Mouse (Mus musculus): ENCODE results near the gene Nfix.
"Not testable (repeated sequence)": the region's sequence is repeated elsewhere in the genome, so short reads cannot be mapped to it uniquely, and the experiment has no call there.

Nfix gene

GRCm38 (mm10) chr8:84700526-84700925 is 99.6 kb downstream of the Nfix start:
- peak in 1 of 2 experiments; percentile 70 for DNase-seq (ENCODE audit: low spot score in 2 of 2)

DNA sequence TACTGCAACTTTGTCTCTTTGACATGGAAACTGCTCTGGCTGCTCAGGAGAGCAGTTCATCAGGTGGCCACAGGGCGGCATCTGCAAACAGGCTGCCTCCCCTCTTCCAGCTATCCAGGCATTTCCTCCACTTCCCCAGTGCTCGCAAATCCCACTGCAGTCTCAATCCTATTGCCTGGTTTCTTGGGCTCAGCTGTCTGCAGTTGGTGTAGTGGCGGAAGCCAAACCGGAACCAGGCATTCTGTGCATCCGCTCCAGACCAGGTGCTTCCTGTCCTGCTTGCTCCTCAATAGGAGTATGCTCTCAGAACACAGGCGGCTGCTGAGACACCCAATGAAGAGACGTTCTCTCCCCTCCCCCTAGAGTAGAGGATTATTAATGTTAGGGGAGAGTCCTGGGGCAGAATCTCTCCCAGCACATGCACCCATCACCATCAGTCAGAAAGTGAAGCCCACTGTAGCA is 100.3 kb downstream of the Nfix start:
- peak; percentile 75 to 84 for DNase-seq (ENCODE audit: low spot score in 2 of 2)

DNA sequence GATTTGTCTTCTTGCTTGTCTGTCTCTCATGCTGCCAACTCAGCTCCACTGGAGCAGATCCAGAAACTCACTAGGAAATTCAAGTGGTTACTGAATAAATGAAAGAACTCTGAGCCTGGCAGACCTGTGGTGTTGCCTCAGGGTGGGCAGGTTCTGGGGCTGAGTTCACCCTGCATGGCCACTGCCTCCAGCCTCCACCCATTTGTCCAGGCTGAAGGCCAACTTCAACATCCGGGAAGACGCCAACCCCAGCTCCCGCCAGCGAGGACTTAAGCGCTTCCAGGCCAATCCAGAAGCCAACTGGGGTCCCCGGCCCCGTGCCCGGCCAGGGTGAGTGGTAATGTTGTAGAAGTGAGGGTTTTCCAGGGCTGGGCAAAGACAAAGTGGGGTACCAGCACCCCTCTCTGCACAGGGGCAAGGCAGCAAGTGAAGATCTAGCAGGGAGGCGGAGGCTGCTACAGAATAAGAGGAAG is 101.2 kb downstream of the Nfix start:
- DNase-seq (ENCODE audit: low spot score in 2 of 2) = peak in 1 of 2 experiments; percentile 76

- no peak for DNase-seq (ENCODE audit: low spot score in 2 of 2)
Measured at GRCm38 (mm10) chr8:84698288-84698687, 101.9 kb downstream of the Nfix start.

DNA sequence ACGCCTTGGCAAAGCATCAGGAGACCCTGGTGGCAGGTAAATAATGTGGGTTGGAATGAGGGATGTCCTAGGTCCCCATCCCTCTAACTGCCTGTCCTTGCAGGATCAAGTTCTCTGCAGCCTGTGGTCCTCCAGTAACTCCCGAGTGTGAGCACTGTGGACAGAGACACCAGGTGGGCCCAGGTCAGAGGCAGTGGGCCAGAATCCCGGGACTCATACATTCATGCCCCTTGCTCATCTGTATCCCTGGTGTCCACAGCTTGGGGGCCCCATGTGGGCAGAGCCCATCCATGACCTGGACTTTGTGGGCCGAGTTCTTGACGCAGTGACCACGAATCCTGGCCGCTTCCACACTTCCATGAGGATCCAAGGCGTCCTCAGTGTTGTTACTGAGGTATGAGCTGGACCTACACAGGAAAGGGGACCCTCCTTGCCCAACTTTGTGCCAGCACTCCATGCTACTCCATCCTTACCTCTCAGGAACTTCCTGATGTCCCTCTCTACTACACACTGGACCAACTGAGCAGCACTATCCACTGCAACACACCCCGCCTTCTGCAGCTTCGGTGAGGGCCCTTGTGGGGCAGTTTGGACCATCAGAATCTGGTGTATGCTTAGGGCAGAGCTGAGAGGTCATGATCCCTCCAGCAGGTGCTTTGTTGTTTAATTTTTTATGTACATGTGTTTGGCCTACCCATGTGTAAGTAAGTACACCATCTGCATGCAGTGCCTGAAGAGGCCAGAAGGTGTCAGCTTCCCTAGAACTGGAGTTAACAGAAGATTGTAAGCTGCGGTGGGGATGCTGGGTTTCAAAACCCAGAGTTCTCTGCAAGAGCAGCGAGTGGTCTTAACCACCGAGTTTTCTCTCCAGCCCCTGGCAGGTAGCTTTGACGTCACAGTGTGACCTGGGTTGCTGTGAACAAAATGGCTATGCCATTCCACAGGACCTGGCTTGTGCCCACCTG is 102.7 kb downstream of the Nfix start:
- DNase-seq (ENCODE audit: low spot score in 2 of 2) = peak; percentile 77 to 84

- no peak for DNase-seq (ENCODE audit: low spot score in 2 of 2)
Measured at GRCm38 (mm10) chr8:84695140-84695539, 105.0 kb downstream of the Nfix start.

GRCm38 (mm10) chr8:84693332-84693731 is 106.8 kb downstream of the Nfix start:
- no peak for DNase-seq (ENCODE audit: low spot score in 2 of 2)

- peak; percentile 89 to 92 for DNase-seq (ENCODE audit: low spot score in 2 of 2)
Measured at GRCm38 (mm10) chr8:84689091-84689915, 110.8 kb downstream of the Nfix start.

GRCm38 (mm10) chr8:84687705-84688100 is 112.4 kb downstream of the Nfix start, which contains the start of gene Nacc1:
Nacc1 (minus strand) TSS chr8:84687862.
- peak; percentile 90 to 93 for DNase-seq (ENCODE audit: low spot score in 2 of 2)

GRCm38 (mm10) chr8:84687003-84687704 is 113.0 kb downstream of the Nfix start:
- peak in 1 of 2 experiments; percentile 40 for DNase-seq (ENCODE audit: low spot score in 2 of 2)

DNA sequence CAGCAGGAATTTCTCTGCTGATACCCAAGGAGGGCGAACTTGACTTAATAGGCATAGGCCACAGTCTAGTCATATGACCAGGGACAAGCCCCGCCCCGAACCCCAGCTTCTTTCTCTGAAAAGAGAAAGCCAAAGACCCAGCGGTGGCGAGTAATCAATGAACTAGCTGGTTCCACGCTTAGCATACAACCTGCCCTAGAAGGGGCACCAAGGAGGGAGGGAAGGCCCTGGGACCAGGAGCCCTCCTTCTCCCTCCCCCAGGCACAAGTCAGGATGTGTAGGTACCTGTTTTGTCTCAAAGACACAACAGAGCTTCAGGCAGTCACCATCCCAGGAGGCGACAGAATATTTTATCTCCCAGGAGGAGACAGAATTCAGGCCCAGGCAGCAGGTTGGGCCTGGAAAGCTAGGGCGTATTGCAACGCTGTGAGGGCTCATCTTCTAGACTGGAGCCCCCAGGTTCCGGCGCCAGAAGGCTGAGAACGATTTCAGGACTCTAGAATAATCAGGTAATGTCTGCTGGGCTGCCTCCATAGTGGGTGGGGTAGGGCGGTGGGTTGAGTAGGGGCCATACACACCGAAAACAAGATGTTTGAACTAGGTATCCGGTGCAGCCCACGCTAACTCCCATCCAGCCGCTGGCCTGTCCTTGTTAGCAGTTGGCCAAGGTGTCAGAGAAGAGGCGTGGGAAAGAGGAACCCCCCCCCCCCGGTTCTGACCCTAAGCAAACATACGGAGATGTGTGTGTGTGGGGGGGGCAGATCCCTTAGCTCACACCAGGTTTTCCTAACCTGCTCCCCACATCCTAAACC is 113.7 kb downstream of the Nfix start, which contains the start of gene Trmt1:
Trmt1 (plus strand) TSS at position 117 of the 812 bp plus-strand sequence.
- DNase-seq (ENCODE audit: low spot score in 2 of 2) = peak; percentile 66 to 76

DNA sequence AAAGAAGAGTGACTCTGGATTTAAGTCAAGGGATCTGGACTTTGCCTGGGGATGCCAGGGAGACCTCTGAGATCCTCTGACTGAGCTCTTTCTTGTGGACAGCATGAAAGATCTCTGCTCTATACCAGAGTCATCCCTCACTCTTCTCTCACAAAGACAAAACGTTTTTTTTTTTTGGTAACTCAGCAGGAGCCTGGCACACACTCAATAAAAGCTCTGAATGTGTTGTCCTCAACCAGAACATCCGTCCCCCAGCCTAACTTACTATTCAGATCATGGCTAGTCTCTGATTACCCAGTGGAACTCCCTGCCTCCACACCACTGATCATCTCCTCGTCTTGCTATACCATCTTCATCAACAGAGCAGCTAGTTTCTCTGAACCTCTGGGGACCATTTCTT is 115.6 kb downstream of the Nfix start:
- DNase-seq (ENCODE audit: low spot score in 2 of 2) = no peak

- no peak for DNase-seq (ENCODE audit: low spot score in 2 of 2)
Measured at GRCm38 (mm10) chr8:84682257-84682656, 117.9 kb downstream of the Nfix start.

DNA sequence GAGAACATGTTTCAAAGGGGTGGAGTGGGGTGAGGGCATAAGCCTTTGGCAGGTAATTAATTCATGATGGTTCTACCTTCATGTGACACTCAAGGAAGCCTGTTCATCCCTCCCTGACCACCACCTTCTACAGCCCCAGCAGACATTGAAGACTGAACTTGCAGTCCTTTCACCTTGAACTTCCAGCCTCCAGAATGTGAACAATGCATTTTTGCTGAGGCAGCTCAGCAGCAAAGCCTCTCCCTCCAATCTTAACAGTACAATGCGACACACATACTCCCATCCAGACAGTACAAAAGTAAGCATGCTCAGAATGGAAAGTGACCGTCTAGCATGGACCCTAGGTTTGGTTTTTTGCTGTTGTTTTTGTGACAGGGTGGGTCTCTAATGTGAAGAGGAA is 118.7 kb downstream of the Nfix start:
- no peak for DNase-seq (ENCODE audit: low spot score in 2 of 2)

GRCm38 (mm10) chr8:84677305-84677704 is 122.8 kb downstream of the Nfix start:
- DNase-seq (ENCODE audit: low spot score in 2 of 2) = no peak

DNA sequence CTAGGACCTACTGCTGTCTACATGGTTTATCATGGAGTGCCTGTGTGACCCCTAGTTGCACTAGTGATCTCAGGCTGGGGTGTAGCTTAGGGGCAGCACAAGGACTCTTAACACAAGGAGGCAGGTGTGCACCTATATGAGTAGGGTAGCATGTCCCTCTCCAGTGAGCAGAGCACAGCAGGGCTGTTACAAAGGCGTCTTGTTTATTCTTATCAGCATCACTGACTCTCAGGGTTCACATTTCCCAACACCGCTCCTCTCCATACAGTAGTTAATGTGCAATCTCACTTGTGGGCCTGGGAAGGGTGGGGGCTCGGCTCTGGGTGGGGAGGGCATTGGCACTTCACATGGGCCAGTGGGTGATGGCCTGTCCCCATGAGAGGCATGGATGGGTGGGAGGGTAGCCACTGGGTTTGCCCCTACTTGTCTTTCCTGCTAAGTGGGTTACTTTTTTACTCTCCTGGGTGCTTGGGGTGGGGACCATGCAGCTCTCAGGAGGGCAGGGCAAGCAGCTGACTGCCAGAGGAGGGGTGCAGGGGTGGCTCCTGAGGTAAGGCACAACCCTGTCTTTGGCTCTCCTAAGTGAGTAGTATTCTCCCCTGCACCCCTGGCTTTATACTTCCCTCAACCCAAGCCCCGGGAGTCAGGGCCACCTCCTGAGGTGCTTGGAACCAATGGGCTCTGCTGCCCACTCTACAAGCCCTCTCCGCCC is 129.7 kb downstream of the Nfix start:
- DNase-seq (ENCODE audit: low spot score in 2 of 2) = not testable (repeated sequence)

DNA sequence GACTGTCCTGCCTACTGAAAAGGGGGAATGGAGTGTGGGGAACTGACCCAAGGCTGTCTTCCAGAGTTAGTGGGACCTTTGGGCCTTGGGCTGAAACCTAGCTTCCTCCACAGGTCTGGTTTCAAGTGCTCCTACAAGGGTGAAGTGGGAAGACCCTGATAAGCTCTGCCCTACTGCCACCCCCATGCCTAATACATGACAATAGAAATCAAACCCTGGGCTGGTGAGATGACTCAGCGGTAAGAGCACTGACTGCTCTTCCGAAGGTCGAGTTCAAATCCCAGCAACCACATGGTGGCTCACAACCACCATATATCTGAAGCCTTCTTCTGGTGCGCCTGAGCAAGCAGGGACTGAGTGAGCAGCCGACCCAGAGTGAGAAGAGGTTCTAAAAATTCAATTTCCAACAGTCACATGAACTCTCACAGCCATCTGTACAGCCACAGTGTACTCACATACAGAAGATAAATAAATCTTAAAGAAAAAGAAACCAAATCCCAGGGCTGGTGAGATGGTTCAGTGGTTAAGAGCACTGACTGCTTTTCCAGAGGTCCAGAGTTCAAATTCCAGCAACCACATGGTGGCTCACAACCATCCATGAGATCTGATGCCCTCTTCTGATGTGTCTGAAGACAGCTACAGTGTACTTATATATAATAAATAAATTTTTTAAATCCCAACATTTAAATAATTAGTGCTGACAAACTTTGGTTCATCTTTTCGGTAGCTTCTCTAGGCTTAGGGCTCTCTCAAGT is 131.2 kb downstream of the Nfix start:
- no peak for DNase-seq (ENCODE audit: low spot score in 2 of 2)

- no peak for DNase-seq (ENCODE audit: low spot score in 2 of 2)
Measured at GRCm38 (mm10) chr8:84668081-84668480, 132.1 kb downstream of the Nfix start.

- DNase-seq (ENCODE audit: low spot score in 2 of 2) = no peak
Measured at GRCm38 (mm10) chr8:84665385-84665893, 134.7 kb downstream of the Nfix start.

Data from spleen, postnatal 4 days (tissue).